Mouse (Mus musculus): ENCODE measurements around the gene Dock10. TPM values are rescaled to one million over a fixed set of nuclear protein-coding genes. Genes with fewer than 3 reads are reported as not detected.
A peak's percentile ranks its signal among the peaks of the same experiment; 100 is the strongest.

Gene Dock10
- polyA plus RNA-seq, 1 experiment, result 4.1 TPM

DNA sequence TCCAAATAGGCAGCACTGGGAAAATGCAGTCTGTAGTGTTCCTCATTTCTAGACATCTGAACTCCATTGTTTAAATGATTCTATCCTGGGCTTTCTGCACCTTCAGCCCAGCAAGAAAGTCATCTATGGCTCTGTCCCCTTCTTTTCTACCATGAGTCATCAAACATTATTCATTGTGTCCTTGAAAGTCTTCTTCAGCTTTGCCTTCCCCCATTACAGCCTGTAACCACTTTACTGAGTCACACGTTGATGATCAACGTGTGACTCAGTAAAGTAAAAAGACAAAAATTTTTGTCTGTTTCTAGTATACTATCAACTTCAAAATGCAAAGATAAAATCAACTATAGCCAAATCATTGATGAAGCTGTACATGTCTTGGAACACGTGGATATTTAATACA lies 116.5 kb downstream of the Dock10 start:
- no peaks in the 10 kb centered on the region for H3K27me3 ChIP-seq (replicated peaks; ENCODE audit: control insufficient read depth, insufficient read depth, low read length)
- no peak overlapping the region for H3K27ac ChIP-seq (ENCODE audit: insufficient read depth, low read depth, low read length)
- H3K4me1 ChIP-seq (ENCODE audit: control insufficient read depth, insufficient read depth, low read length), result no peaks in the 10 kb centered on the region; the same call in 1 of the 2 replicates
- WGBS, result 80% methylated on average over 3 of the region's 3 CpGs
- H3K36me3 ChIP-seq (ENCODE audit: control insufficient read depth, insufficient read depth, low read length), result no peaks in the 10 kb centered on the region
- TF ChIP-seq POLR2A (IDR thresholded peaks at IDR 0.05; ENCODE audit: low read depth, low read length) (no peak), CTCF (conservative IDR thresholded peaks at IDR 0.05; ENCODE audit: insufficient read depth, insufficient read length, low read depth, low read length) (no peak)
- DNase-seq, result no peak
- no peak overlapping the region for H3K4me3 ChIP-seq (ENCODE audit: insufficient read depth, low read depth, low read length)

GRCm38 (mm10) chr1:80641288-80641687 lies 117.0 kb downstream of the Dock10 start:
- Histone ChIP-seq H3K36me3 (ENCODE audit: control insufficient read depth, insufficient read depth, low read length) (no peaks in the 10 kb centered on the region), H3K4me1 (ENCODE audit: control insufficient read depth, insufficient read depth, low read length) (no peaks in the 10 kb centered on the region; the same call in 1 of the 2 replicates), H3K27me3 (replicated peaks; ENCODE audit: control insufficient read depth, insufficient read depth, low read length) (no peaks in the 10 kb centered on the region), H3K27ac (ENCODE audit: insufficient read depth, low read depth, low read length) (no peak overlapping the region), H3K4me3 (ENCODE audit: insufficient read depth, low read depth, low read length) (no peak overlapping the region)
- WGBS, result 60% methylated on average over 1 of the region's 1 CpGs
- TF ChIP-seq CTCF (conservative IDR thresholded peaks at IDR 0.05; ENCODE audit: insufficient read depth, insufficient read length, low read depth, low read length) (no peak), POLR2A (IDR thresholded peaks at IDR 0.05; ENCODE audit: low read depth, low read length) (no peak)
- no peak for DNase-seq

- H3K27me3 ChIP-seq (replicated peaks; ENCODE audit: control insufficient read depth, insufficient read depth, low read length), result no peaks in the 10 kb centered on the region
- H3K36me3 ChIP-seq (ENCODE audit: control insufficient read depth, insufficient read depth, low read length), result no peaks in the 10 kb centered on the region
- H3K27ac ChIP-seq (ENCODE audit: insufficient read depth, low read depth, low read length), result no peak overlapping the region
- no peak for TF ChIP-seq POLR2A (IDR thresholded peaks at IDR 0.05; ENCODE audit: low read depth, low read length)
- no peak for TF ChIP-seq CTCF (conservative IDR thresholded peaks at IDR 0.05; ENCODE audit: insufficient read depth, insufficient read length, low read depth, low read length)
- WGBS, result 81% methylated on average over 1 of the region's 1 CpGs
- no peaks in the 10 kb centered on the region; the same call in 1 of the 2 replicates for H3K4me1 ChIP-seq (ENCODE audit: control insufficient read depth, insufficient read depth, low read length)
- no peak overlapping the region for H3K4me3 ChIP-seq (ENCODE audit: insufficient read depth, low read depth, low read length)
- no peak for DNase-seq
Observed at GRCm38 (mm10) chr1:80639553-80639952, 118.8 kb downstream of the Dock10 start.

DNA sequence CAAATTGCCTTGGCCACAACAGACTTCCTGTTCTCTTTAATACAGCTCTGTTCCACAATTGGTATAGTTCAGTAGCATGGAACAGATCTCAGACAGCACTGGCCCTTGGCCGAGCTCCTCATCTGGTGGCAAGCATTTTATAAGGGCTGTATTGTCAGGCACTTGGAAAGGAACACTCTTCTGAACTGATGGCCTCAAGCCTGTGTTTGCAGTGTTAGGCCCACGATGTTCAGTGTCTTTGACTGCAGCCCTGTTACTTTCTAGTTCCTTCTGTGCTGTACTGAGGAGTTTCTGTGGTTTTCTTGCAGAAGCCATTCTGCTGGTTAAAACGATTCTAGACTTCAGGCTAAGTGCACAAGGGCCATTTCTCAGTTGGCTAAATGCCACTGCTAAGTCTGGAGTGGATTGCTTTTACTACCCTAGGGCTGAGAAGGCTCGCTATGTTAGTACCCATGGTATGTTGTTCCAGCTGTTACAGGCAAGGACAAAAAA lies 121.1 kb downstream of the Dock10 start:
- DNase-seq, result peak; percentile 44
- H3K27me3 ChIP-seq (replicated peaks; ENCODE audit: control insufficient read depth, insufficient read depth, low read length), result no peaks in the 10 kb centered on the region
- WGBS, result 55% methylated on average over 4 of the region's 4 CpGs
- H3K4me1 ChIP-seq (ENCODE audit: control insufficient read depth, insufficient read depth, low read length), result no peaks in the 10 kb centered on the region; the same call in 1 of the 2 replicates
- 0 out of 2 replicates have a peak overlapping the region, but pooled peaks have one; percentile 46 for H3K27ac ChIP-seq (ENCODE audit: insufficient read depth, low read depth, low read length)
- H3K36me3 ChIP-seq (ENCODE audit: control insufficient read depth, insufficient read depth, low read length), result no peaks in the 10 kb centered on the region
- TF ChIP-seq CTCF (conservative IDR thresholded peaks at IDR 0.05; ENCODE audit: insufficient read depth, insufficient read length, low read depth, low read length), result no peak
- no peak overlapping the region for H3K4me3 ChIP-seq (ENCODE audit: insufficient read depth, low read depth, low read length)

DNA sequence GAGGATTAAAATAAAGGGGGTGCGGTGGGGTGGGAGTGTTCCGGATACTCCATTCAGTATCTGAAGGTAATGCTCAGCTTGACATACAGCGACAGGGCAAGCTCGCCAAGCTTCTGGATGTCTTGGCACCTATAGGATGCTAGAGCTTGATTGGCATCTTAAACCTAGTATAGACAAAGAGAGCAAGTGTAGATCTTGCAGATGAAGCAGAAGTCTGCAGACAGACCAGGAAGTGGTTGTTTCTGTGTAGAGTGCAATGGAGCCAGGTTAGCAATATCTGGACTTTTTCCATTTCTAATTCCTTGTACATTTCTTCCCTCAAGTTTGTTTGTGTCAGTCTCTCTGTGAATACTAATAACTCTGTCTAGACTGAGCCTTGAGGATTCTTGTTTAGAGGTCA lies 122.5 kb downstream of the Dock10 start:
- Histone ChIP-seq H3K27ac (ENCODE audit: insufficient read depth, low read depth, low read length) (no peak overlapping the region), H3K27me3 (replicated peaks; ENCODE audit: control insufficient read depth, insufficient read depth, low read length) (no peaks in the 10 kb centered on the region)

GRCm38 (mm10) chr1:80633536-80633935 lies 124.8 kb downstream of the Dock10 start:
- TF ChIP-seq POLR2A (IDR thresholded peaks at IDR 0.05; ENCODE audit: low read depth, low read length), result no peak
- no peak for TF ChIP-seq CTCF (conservative IDR thresholded peaks at IDR 0.05; ENCODE audit: insufficient read depth, insufficient read length, low read depth, low read length)
- Histone ChIP-seq H3K4me1 (ENCODE audit: control insufficient read depth, insufficient read depth, low read length) (no peaks in the 10 kb centered on the region; the same call in 1 of the 2 replicates), H3K27ac (ENCODE audit: insufficient read depth, low read depth, low read length) (no peak overlapping the region), H3K4me3 (ENCODE audit: insufficient read depth, low read depth, low read length) (no peak overlapping the region), H3K27me3 (replicated peaks; ENCODE audit: control insufficient read depth, insufficient read depth, low read length) (no peaks in the 10 kb centered on the region), H3K36me3 (ENCODE audit: control insufficient read depth, insufficient read depth, low read length) (no peaks in the 10 kb centered on the region)
- DNase-seq, result no peak
- 94% methylated on average over 4 of the region's 4 CpGs for WGBS

More for the DNA sequence above, 122.5 kb downstream of the Dock10 start:
- H3K36me3 ChIP-seq (ENCODE audit: control insufficient read depth, insufficient read depth, low read length), result no peaks in the 10 kb centered on the region
- H3K4me1 ChIP-seq (ENCODE audit: control insufficient read depth, insufficient read depth, low read length), result no peaks in the 10 kb centered on the region; the same call in 1 of the 2 replicates
- TF ChIP-seq CTCF (conservative IDR thresholded peaks at IDR 0.05; ENCODE audit: insufficient read depth, insufficient read length, low read depth, low read length) (no peak), POLR2A (IDR thresholded peaks at IDR 0.05; ENCODE audit: low read depth, low read length) (no peak)
- no peak overlapping the region for H3K4me3 ChIP-seq (ENCODE audit: insufficient read depth, low read depth, low read length)
- 88% methylated on average over 4 of the region's 4 CpGs for WGBS
- no peak for DNase-seq

DNA sequence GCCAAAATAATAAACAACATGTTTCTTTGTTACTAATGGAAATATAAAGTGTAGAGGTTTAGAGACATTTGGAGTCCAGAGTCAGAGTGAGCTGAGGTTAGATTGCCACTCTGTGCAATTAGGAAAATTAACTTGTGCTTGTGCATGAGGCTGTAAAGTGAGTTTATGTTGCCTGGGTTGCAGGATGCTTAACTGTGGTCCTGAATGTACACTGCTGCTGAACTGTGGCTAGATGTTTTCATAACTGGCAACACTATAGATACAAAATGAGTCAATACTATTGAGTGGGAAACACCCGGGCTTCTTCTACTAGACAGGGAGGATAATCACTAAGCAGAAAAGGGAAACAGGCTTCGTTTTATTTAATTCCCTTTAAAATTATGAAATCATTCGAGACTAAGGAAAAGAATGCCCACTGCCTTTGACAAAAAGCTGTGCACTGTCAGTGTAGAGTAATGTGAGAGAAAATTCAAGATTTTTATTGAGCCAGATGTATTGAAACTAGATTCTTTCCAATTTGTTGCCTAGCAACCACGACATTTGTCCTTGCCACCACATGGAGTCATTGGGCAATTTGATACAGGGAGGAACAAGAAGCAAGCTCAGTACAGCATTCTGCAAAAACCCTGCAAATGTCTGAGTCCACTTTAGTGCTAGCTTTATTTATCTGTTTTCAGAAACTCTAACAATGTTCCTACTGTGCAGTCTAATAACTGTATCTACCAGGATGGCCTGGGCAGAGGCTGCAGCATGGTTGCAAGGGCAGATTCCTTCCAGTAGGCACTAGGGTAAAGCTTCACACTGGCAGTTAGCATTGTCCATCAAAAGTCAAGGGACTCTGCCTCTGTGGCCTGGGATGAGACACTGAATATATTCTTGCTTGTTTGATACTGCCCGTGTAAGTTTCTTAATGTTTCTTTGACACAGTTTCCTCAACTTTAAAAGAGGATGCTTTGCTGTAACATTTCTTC lies 127.9 kb downstream of the Dock10 start:
- H3K4me3 ChIP-seq (ENCODE audit: insufficient read depth, low read depth, low read length), result no peak overlapping the region
- no peaks in the 10 kb centered on the region for H3K27me3 ChIP-seq (replicated peaks; ENCODE audit: control insufficient read depth, insufficient read depth, low read length)
- H3K36me3 ChIP-seq (ENCODE audit: control insufficient read depth, insufficient read depth, low read length), result no peaks in the 10 kb centered on the region
- H3K27ac ChIP-seq (ENCODE audit: insufficient read depth, low read depth, low read length), result no peak overlapping the region
- TF ChIP-seq CTCF (conservative IDR thresholded peaks at IDR 0.05; ENCODE audit: insufficient read depth, insufficient read length, low read depth, low read length), result no peak
- TF ChIP-seq POLR2A (IDR thresholded peaks at IDR 0.05; ENCODE audit: low read depth, low read length), result no peak
- H3K4me1 ChIP-seq (ENCODE audit: control insufficient read depth, insufficient read depth, low read length), result no peaks in the 10 kb centered on the region
- DNase-seq, result no peak
- WGBS, result 45% methylated on average over 5 of the region's 5 CpGs

Measured in kidney, adult 2 months (tissue).